Mouse (Mus musculus) monocyte, adult 2 months (primary cell): ENCODE measurements around the gene Mrpl49.
A peak's percentile ranks its signal among the peaks of the same experiment; 100 is the strongest.

Experiments used
- DNase-seq, 2 experiments: peaks; one replicate each; pipeline ENCODE4 v3.0.0; 2022; ENCODE audit warnings: low spot score in 2 of 2, low read depth in 1 of 2

The Mrpl49 gene

GRCm38 (mm10) chr19:6038326-6038725 is 19.3 kb downstream of the Mrpl49 start:
- no peak for DNase-seq

- no peak for DNase-seq
Observed at GRCm38 (mm10) chr19:6037695-6038094, 19.9 kb downstream of the Mrpl49 start.

- no peak for DNase-seq
Observed at GRCm38 (mm10) chr19:6035966-6036585, 21.5 kb downstream of the Mrpl49 start.

GRCm38 (mm10) chr19:6030520-6031280 is 26.9 kb downstream of the Mrpl49 start:
- no peak for DNase-seq

- no peak for DNase-seq
Observed at GRCm38 (mm10) chr19:6029426-6029825, 28.2 kb downstream of the Mrpl49 start.

DNA sequence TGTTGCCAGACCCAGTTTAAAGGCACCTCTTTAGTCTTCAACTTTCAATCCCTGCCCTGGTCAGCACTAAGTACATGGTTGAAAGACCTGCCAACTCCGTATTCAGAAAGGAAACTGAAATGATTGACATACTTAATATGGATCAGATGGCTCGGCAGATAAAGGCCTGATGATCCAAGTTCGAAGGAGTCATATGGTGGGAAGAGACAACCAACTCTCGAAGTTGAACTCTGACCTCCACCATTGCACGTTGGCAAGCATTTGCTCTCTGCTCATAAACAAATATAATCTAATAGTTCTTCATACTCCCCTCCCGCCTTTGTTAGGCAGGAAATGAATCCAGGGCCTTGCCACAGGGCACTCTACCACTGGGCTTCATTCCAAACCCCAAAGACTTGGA is 28.6 kb downstream of the Mrpl49 start:
- DNase-seq = no peak

DNA sequence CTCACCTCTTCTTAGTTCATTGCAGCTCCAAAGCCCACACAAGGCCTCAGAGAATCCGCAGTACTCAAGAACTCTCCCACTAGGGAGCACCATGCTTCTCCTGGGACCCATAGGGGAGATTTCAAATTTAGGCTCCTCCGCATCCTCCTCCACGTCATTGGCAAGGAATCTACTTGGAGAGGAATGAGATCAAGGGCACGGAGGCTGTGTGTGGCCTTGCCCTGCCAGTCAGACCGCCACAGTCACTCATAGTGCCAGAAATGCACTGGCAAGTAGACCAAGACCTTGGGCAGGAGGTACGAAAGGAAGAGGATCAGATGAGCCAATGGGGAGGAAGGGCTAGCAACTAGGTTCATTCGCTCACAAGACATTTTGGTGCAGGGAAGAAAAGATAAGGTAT is 33.7 kb downstream of the Mrpl49 start:
- no peak for DNase-seq

- DNase-seq = no peak
Observed at GRCm38 (mm10) chr19:6023059-6023458, 34.5 kb downstream of the Mrpl49 start.

GRCm38 (mm10) chr19:6020276-6020675 is 37.3 kb downstream of the Mrpl49 start:
- no peak for DNase-seq

GRCm38 (mm10) chr19:6018142-6019089 is 39.2 kb downstream of the Mrpl49 start:
- peak; percentile 73 to 85 for DNase-seq

DNA sequence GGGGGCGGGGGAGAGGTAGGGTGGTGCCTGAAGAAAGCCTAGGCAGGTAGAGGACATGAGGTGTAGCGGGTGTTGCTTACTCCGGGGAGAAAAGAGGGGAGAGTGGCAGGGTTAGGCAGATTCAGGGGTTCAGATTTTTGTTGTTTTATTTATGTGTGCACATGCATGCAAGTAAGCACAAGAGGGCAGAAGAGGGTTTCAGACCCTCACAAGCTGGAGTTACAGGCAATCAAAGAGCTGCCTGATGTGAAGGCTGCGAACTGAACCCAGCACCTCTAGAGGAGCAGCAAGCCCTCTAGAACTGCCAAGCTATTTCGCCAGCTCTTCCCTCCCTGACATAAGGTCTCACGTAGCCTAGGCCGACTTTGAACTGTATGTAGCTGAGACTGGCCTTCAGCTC is 41.1 kb downstream of the Mrpl49 start:
- DNase-seq = no peak

GRCm38 (mm10) chr19:6015511-6016315 is 41.9 kb downstream of the Mrpl49 start, which contains the start of gene Capn1:
Gene Capn1, minus strand, starts transcription at chr19:6015897.
- DNase-seq = peak; percentile 13 to 19

GRCm38 (mm10) chr19:6014991-6015510 is 42.5 kb downstream of the Mrpl49 start:
- no peak for DNase-seq

DNA sequence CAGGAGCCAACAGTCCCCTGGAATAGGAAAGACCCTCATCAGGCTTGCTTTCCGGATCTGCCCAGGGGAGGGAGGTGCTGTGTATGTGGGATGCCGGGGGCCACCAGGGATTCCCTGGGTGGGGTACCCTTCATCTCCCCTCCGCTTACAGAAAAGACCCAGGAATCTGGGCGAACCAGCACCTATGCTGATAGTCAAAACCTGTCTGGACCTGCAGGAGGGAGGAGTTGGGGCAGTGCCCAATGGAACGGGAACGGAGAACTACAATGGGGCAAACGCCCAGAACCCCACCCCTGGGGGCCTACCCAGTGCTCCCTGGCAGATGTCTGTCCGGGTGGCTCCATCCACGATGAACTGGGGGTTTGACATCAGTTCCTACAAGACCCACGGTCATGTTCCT is 43.9 kb downstream of the Mrpl49 start:
- DNase-seq = no peak

GRCm38 (mm10) chr19:6009137-6009536 is 48.4 kb downstream of the Mrpl49 start:
- DNase-seq = no peak

GRCm38 (mm10) chr19:6007013-6007412 is 50.6 kb downstream of the Mrpl49 start:
- DNase-seq = no peak

- DNase-seq = no peak
Observed at GRCm38 (mm10) chr19:6005541-6005940, 52.0 kb downstream of the Mrpl49 start.
